Mouse (Mus musculus) forebrain, embryonic 13.5 days (tissue): ENCODE data around the gene Rras2. TPM values are rescaled to one million over a fixed set of nuclear protein-coding genes. Genes with fewer than 3 reads are reported as not detected.

Experiments
- ATAC-seq: fragments of 200-750 bp; cut with Nextera tagmentation; 2 replicates; pipeline ENCODE4 v1.8.0; 2017
- H3K27ac ChIP-seq: fragments of 300-500 bp; sonication (generic); 2 replicates; pipeline ENCODE4 v1.5.1; 2015; ENCODE audit warnings: inconsistent platforms, mild to moderate bottlenecking, moderate library complexity
- H3K27me3 ChIP-seq: fragments of 300-500 bp; sonication (generic); 2 replicates; pipeline ENCODE4 v1.6.1; 2015; ENCODE audit warnings: mild to moderate bottlenecking, inconsistent platforms
- H3K36me3 ChIP-seq: fragments of 300-500 bp; sonication (generic); 2 replicates; pipeline ENCODE4 v1.6.1; 2015; ENCODE audit warnings: mild to moderate bottlenecking, inconsistent platforms; ENCODE audit not compliant: poor library complexity, severe bottlenecking
- H3K4me1 ChIP-seq: fragments of 300-500 bp; sonication (generic); 2 replicates; pipeline ENCODE4 v1.6.1; 2015; ENCODE audit warnings: inconsistent platforms
- H3K4me2 ChIP-seq: fragments of 300-500 bp; sonication (generic); 2 replicates; pipeline ENCODE4 v1.6.1; 2015; ENCODE audit warnings: inconsistent platforms, mild to moderate bottlenecking, moderate library complexity
- H3K4me3 ChIP-seq: fragments of 300-500 bp; sonication (generic); 2 replicates; pipeline ENCODE4 v1.5.1; 2015; ENCODE audit warnings: mild to moderate bottlenecking, inconsistent platforms
- H3K9ac ChIP-seq: fragments of 300-500 bp; sonication (generic); 2 replicates; pipeline ENCODE4 v1.6.1; 2015; ENCODE audit warnings: mild to moderate bottlenecking, inconsistent platforms
- H3K9me3 ChIP-seq: fragments of 300-500 bp; sonication (generic); replicated peaks from 2 replicates; pipeline ENCODE4 v1.6.1; 2016; ENCODE audit warnings: inconsistent platforms
- WGBS: fragments of 180-500 bp; shearing (Covaris S2); methylation state at CpG from one replicate; pipeline ENCODE4 v1.1.7; 2015; 5-methylcytosine and 5-hydroxymethylcytosine counted together
- polyA plus RNA-seq: library from polyadenylated mRNA; unstranded; fragments of >200 nt; fragmentation: Nextera tagmentation; extraction: Ambion mirVana; gene quantifications from 2 replicates; pipeline ENCODE4 v1.2.1, GENCODE M21; 2015

The Rras2 gene
- polyA plus RNA-seq, 1 experiment from 2014 or later = 18.9 TPM

DNA sequence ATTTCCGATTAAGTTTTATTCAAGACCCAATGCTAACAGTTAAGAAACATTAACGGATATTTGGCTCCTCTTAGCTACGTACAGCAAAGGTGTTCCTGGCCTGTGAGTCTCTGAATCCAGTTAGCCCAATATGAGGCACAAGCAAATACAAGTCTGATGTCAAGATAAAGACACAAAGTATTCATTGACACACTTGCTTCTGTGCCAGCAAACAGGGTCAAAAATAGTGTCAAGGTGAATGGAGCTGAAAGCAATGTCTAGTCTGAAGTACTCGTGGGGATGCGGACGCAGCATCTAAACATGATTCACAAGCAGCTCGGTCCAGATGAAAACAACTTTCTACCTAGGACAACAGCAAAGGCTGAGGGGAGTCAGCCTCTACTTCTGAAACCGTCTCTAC lies 11.7 kb downstream of the Rras2 start:
- ATAC-seq = no peak
- Histone ChIP-seq H3K4me2 (no peak overlapping the region), H3K4me3 (no peak overlapping the region), H3K36me3 (no peaks in the 10 kb centered on the region), H3K4me1 (0 out of 2 replicates have a peak, but pooled peaks cover 3% of the 10 kb centered on the region), H3K9ac (no peak overlapping the region), H3K27ac (no peak overlapping the region), H3K9me3 (no peaks in the 10 kb centered on the region), H3K27me3 (no peaks in the 10 kb centered on the region)
- 90% methylated on average over 8 of the region's 8 CpGs for WGBS

DNA sequence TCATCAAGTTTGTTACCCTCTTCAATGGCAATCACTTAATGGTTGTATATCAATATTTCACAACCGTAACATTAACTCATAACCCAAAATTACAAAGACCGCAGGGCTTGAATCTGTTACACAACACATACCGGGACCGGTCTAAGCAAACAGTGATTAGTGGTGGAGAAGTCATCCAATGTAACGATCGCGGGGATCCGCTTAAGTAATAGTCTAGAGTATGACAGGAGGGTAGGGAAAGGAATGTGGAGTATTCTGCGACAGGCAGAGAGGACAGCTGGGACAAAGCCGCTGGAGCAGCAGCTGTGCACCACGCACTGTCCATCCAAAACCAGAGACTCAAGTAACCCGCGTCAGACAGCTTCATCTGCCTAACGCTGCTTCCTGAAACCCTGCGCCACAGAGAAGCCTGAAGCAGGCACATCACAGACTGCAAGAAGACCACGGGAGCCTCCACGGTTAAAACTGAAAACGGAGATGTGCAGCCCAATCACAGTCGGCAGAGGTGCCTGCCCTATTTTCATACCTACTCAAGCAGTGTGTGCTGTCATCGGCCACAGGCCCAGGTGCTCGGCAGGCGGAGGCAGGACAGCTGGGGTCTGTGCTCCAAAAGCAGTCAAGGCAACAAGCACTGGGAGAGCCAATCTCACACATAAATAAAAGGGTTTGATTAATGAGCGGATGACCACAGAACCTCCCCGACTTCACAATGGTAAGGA lies 13.8 kb downstream of the Rras2 start:
- Histone ChIP-seq H3K27ac (no peak overlapping the region), H3K4me2 (no peak overlapping the region), H3K9ac (no peak overlapping the region), H3K9me3 (no peaks in the 10 kb centered on the region), H3K27me3 (no peaks in the 10 kb centered on the region), H3K36me3 (no peaks in the 10 kb centered on the region), H3K4me3 (no peak overlapping the region), H3K4me1 (0 out of 2 replicates have a peak, but pooled peaks cover 3% of the 10 kb centered on the region)
- ATAC-seq = no peak
- 91% methylated on average over 24 of the region's 24 CpGs for WGBS

- no peak overlapping the region for H3K27ac ChIP-seq
- H3K36me3 ChIP-seq = no peaks in the 10 kb centered on the region
- H3K9me3 ChIP-seq = no peaks in the 10 kb centered on the region
- no peak overlapping the region for H3K4me2 ChIP-seq
- ATAC-seq = no peak
- no peaks in the 10 kb centered on the region for H3K27me3 ChIP-seq
- 91% methylated on average over 4 of the region's 4 CpGs for WGBS
- H3K4me3 ChIP-seq = no peak overlapping the region
- 0 out of 2 replicates have a peak, but pooled peaks cover 3% of the 10 kb centered on the region for H3K4me1 ChIP-seq
- no peak overlapping the region for H3K9ac ChIP-seq
Observed at GRCm38 (mm10) chr7:114103152-114103551, 14.4 kb downstream of the Rras2 start.

DNA sequence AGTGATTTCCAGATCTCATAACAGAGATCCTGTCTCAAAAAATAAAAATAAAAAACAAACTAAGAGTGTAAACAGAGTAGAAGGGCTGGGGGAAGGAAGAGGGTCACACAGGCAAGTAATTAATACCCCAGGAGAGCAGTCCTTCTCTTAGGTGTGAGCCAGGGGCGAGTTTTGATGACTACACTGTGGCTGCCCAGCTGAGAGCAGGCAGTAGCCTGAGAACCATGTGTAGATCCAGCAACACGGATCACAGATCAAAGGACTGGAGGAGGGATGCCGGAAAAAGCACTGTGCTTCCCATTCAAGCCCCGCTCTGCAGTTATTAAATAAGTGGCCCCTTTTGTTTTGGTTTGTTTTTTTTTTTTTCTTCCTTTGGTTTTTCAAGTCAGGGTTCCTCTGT lies 15.0 kb downstream of the Rras2 start:
- H3K4me1 ChIP-seq = 0 out of 2 replicates have a peak, but pooled peaks cover 3% of the 10 kb centered on the region
- H3K9me3 ChIP-seq = no peaks in the 10 kb centered on the region
- no peak overlapping the region for H3K9ac ChIP-seq
- no peaks in the 10 kb centered on the region for H3K27me3 ChIP-seq
- no peak for ATAC-seq
- no peak overlapping the region for H3K4me3 ChIP-seq
- no peak overlapping the region for H3K4me2 ChIP-seq
- H3K27ac ChIP-seq = no peak overlapping the region
- WGBS = 39% methylated on average over 4 of the region's 4 CpGs
- no peaks in the 10 kb centered on the region for H3K36me3 ChIP-seq

- H3K4me3 ChIP-seq = no peak overlapping the region
- 61% methylated on average over 3 of the region's 3 CpGs for WGBS
- no peak for ATAC-seq
- no peak overlapping the region for H3K27ac ChIP-seq
- H3K4me2 ChIP-seq = no peak overlapping the region
- H3K9ac ChIP-seq = no peak overlapping the region
- no peaks in the 10 kb centered on the region for H3K9me3 ChIP-seq
- no peaks in the 10 kb centered on the region for H3K27me3 ChIP-seq
- H3K36me3 ChIP-seq = no peaks in the 10 kb centered on the region
- 0 out of 2 replicates have a peak, but pooled peaks cover 3% of the 10 kb centered on the region for H3K4me1 ChIP-seq
Observed at GRCm38 (mm10) chr7:114101412-114101811, 16.2 kb downstream of the Rras2 start.

DNA sequence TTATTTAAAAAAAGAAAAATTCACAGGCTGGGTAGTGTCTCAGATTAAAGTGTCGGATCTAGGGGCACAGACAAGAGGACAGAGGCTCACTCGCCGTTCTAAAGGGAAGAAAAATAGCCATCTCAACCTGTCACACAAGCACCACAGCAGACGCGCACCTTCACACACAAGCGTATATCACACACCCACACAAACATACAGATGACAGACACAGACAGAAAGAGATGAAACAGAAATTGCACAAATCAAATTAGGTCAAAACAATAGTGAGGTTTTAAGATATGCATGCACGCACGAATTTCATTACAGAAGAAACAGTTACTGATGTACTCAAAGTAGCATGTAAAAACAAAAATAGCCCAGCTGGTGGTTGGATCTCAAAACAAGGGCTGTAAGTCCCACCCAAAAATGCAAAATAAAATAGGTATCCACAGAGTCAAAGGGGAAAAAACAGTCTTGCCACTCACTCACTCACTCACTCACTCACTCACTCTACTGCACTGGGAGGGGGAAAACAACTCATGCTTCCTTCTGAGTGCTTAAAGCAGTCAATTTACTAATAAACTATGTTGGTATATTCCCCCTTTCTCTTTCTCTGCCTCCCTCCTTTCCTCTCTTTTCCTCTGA lies 23.9 kb downstream of the Rras2 start:
- Histone ChIP-seq H3K36me3 (no peaks in the 10 kb centered on the region), H3K9me3 (no peaks in the 10 kb centered on the region), H3K27me3 (no peaks in the 10 kb centered on the region), H3K4me2 (no peak overlapping the region), H3K9ac (no peak overlapping the region), H3K4me3 (no peak overlapping the region), H3K27ac (no peak overlapping the region), H3K4me1 (0 out of 2 replicates have a peak, but pooled peaks cover 8% of the 10 kb centered on the region)
- 67% methylated on average over 8 of the region's 8 CpGs for WGBS
- no peak for ATAC-seq

DNA sequence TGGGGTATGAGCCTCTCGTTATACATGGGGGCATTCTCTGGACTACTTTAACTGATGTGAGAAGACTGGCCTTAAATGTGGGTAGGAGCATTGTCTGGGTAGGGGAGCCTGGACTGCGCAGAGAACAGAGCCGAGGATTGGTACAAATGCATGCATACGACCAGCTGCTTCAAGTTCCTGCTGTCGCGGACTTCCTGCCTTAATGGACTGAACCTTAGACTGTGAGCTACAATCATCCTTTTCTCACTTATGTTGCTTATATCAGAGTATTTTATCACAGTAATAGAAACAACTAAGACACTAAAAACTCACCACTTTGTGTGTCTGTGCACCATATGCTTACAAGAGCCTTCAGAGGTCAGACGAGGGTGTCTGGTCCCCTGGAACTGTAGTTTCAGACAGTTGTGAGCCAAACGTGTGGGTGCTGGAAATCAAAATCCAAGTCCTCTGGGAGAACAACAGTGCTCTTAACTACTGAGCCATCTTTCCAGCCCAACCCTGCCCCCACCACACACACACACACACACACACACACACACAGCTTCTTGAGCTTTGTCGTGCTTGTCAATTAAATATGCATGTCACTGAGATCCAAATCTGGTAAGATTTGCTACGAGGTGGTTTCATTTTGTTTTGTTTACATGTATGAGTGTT lies 26.6 kb downstream of the Rras2 start:
- no peak overlapping the region for H3K27ac ChIP-seq
- H3K4me3 ChIP-seq = no peak overlapping the region
- no peak overlapping the region for H3K9ac ChIP-seq
- no peak for ATAC-seq
- H3K9me3 ChIP-seq = no peaks in the 10 kb centered on the region
- H3K27me3 ChIP-seq = no peaks in the 10 kb centered on the region
- no peaks in the 10 kb centered on the region for H3K36me3 ChIP-seq
- no peak overlapping the region for H3K4me2 ChIP-seq
- 75% methylated on average over 10 of the region's 10 CpGs for WGBS
- H3K4me1 ChIP-seq = peaks cover 24% of the 10 kb centered on the region

- Histone ChIP-seq H3K4me3 (no peak overlapping the region), H3K27ac (no peak overlapping the region), H3K4me1 (peaks cover 24% of the 10 kb centered on the region), H3K9me3 (no peaks in the 10 kb centered on the region), H3K36me3 (no peaks in the 10 kb centered on the region), H3K4me2 (no peak overlapping the region), H3K9ac (no peak overlapping the region), H3K27me3 (no peaks in the 10 kb centered on the region)
- no peak for ATAC-seq
- WGBS = 88% methylated on average over 3 of the region's 3 CpGs
Observed at GRCm38 (mm10) chr7:114090231-114090630, 27.4 kb downstream of the Rras2 start.

DNA sequence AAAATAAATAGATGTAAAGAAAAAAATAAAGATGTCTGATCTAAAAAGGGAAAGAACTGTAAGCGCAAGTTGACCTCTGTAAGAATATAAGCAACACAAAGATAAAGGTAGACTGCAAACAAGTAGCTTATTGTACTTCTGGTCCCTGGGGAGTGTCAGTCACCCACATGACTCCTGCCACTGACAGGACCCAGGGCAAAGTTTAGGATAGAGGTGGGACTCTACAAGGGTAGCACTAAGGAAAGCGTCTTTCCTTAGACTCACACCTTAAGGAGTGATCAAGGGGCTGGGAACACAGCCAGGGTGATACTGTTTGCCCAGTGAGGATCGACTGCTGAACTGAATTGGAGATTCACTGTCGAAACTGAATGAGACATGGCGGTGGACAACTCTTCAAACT lies 28.7 kb downstream of the Rras2 start:
- H3K9ac ChIP-seq = no peak overlapping the region
- H3K9me3 ChIP-seq = no peaks in the 10 kb centered on the region
- no peak for ATAC-seq
- H3K4me3 ChIP-seq = no peak overlapping the region
- H3K27me3 ChIP-seq = no peaks in the 10 kb centered on the region
- no peaks in the 10 kb centered on the region for H3K36me3 ChIP-seq
- peaks cover 23% of the 10 kb centered on the region for H3K4me1 ChIP-seq
- no peak overlapping the region for H3K27ac ChIP-seq
- WGBS = 65% methylated on average over 5 of the region's 5 CpGs
- H3K4me2 ChIP-seq = no peak overlapping the region

- Histone ChIP-seq H3K4me2 (no peak overlapping the region), H3K36me3 (no peaks in the 10 kb centered on the region), H3K9ac (no peak overlapping the region), H3K27me3 (no peaks in the 10 kb centered on the region), H3K4me1 (peaks cover 16% of the 10 kb centered on the region), H3K9me3 (no peaks in the 10 kb centered on the region), H3K4me3 (no peak overlapping the region), H3K27ac (no peak overlapping the region)
- 4% methylated on average over 11 of the region's 11 CpGs for WGBS
- ATAC-seq = no peak
Observed at GRCm38 (mm10) chr7:114087986-114088385, 29.6 kb downstream of the Rras2 start.

DNA sequence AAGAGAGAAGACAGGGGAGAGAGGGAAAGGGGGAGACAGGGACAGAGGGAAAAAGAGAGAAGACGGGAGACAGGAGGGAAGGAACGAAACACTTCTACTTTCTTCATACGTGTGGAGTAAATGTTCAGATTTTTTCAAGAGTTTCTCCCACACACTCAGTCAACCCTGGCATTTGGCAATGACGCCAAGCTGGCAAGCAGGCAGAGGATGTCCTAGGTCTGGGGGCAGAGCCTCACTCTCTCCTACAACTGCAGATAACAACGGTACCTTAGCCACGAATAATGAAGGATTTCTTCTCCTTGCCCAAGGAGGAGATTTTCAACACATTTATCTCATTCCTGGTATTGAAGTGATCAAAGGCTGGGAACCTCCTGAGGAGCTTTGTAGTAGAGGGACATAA lies 30.2 kb downstream of the Rras2 start:
- WGBS = 38% methylated on average over 6 of the region's 6 CpGs
- Histone ChIP-seq H3K4me2 (no peak overlapping the region), H3K27me3 (no peaks in the 10 kb centered on the region), H3K4me3 (no peak overlapping the region), H3K27ac (no peak overlapping the region), H3K36me3 (no peaks in the 10 kb centered on the region), H3K9me3 (no peaks in the 10 kb centered on the region), H3K4me1 (peaks cover 16% of the 10 kb centered on the region), H3K9ac (no peak overlapping the region)
- no peak for ATAC-seq

- Histone ChIP-seq H3K27ac (no peak overlapping the region), H3K9me3 (no peaks in the 10 kb centered on the region), H3K4me3 (no peak overlapping the region), H3K27me3 (no peaks in the 10 kb centered on the region), H3K4me2 (no peak overlapping the region), H3K36me3 (no peaks in the 10 kb centered on the region), H3K4me1 (peaks cover 16% of the 10 kb centered on the region), H3K9ac (no peak overlapping the region)
- no peak for ATAC-seq
- WGBS = 85% methylated on average over 6 of the region's 6 CpGs
Observed at GRCm38 (mm10) chr7:114086021-114086710, 31.4 kb downstream of the Rras2 start.
